Mouse (Mus musculus): Measurements from ENCODE around the gene Tmem117.

The Tmem117 gene

DNA sequence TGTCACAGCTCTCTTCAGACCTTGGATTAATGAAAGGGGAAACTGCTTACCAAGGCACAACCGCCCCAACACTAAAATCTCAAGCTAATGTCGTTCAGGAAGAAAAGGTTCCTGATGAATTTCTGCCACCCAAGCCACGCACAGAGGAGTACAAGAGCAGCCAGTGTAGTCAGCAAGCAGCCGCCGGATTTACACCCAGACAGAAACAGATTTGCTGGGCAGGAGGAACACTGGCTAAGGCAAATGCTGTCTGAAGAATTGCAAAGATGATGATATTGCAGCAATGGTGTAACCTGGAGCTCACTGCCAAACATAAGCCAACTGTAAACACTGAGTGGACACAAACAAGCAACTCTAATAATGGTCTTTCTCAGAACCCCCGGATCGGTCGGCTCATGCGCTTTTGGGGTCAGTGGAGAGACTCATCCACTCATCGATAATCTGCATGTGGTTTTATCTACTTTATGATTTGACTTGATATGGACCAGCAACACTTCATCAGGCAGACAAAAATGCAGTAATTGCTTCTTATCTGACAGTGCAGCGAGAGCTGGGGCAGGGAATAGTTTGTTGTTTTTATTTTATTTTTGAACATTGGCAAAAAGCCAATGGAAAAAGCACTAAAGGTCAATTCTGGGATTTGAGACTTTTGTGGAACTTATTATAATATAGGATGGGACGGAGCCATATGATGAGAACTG is 509.8 kb downstream of the Tmem117 start:
- DNase-seq (ENCODE audit: low read depth, low spot score) = no peak

DNA sequence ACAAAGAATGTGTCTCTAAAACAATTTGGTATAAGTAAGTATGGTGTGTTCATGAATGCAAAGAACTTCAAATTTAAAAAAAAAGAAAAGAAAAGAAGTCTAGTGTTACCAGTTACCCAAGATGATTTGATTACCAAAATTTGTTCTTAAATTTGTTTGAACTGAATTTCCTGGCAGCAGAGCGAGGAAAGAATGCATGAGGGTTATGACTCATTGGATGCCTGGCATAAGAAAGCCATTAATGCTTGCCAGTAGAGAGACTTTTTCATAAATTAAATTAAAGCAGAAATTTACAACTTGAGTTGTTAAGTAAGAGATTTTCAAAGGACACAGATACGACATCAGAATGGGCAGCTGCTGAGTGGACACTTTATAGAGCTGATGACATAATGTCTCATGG is 515.1 kb downstream of the Tmem117 start:
- no peak for DNase-seq (ENCODE audit: low read depth, low spot score)

DNA sequence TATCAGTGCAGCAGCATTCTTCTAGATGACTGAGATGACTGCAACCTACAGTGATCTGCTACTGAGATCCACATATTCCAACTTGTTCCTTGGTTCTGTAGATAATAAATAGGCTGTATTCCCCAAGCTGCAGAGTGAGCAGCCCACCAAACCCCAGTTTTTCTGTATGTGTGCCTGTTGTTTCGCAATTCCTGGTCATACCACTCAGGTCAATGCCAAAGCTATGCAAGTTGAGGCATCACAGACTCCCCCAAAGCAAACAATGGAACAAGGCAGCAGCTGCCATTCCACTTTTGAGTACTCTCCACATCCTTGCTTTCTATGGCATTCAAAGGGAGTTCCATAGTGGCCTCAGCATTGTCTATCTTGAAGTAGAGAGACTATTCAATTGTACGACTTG is 516.1 kb downstream of the Tmem117 start:
- no peak for DNase-seq (ENCODE audit: low read depth, low spot score)
